17 mouse cellular contexts compared by ENCODE assay signal in genomic region chr7:34323351-34323750, GRCm38 (mm10). TPM values are rescaled to one million over a fixed set of nuclear protein-coding genes. Genes with fewer than 3 reads are reported as not detected.
DNase-seq lines count a peak whose midpoint lies in the region; ATAC-seq lines count a peak whose summit lies in the region.
"Had no signal": no experiment of that assay in that cellular context is flagged by ENCODE, and none has a peak within 500 bp of the region (broad histone marks: within the 10 kb centered on the region; RNA-seq: fewer than 3 reads in every experiment).

No protein-coding gene starts in this region.

- DNase-seq in heart, adult 18-20 months: peak; percentile 65 to 79
- no peak for DNase-seq in heart, embryonic 10.5 days (ENCODE audit: low spot score)
- peak; percentile 42 for DNase-seq in adrenal gland, postnatal 25 days
- DNase-seq in gastrocnemius, postnatal 25 days: peak; percentile 65
- DNase-seq in layer of hippocampus, adult 18-20 months (ENCODE audit: low spot score in 2 of 2): no peak
- DNase-seq in frontal cortex, postnatal 14 days (ENCODE audit: low spot score in 2 of 2): no peak
- DNase-seq: cerebellum, postnatal 25 days; lung, embryonic 14.5 days had no signal

- 73% methylated on average over 8 of the region's 8 CpGs for WGBS in heart, embryonic 10.5 days
- WGBS in intestine, embryonic 16.5 days: 54% methylated on average over 8 of the region's 8 CpGs

- no peak overlapping the region for H3K27ac ChIP-seq in heart, embryonic 10.5 days
- H3K27ac ChIP-seq in intestine, embryonic 16.5 days (ENCODE audit: low read length): peak overlapping the region; percentile 37; the same call in 1 of the 2 replicates
- H3K27ac ChIP-seq: embryonic facial prominence, embryonic 13.5 days; kidney, postnatal 0 days; left cerebral cortex, adult 2 months; limb, embryonic 15.5 days; midbrain, embryonic 10.5 days had no signal

- no peak overlapping the region for H3K9ac ChIP-seq in intestine, embryonic 16.5 days (ENCODE audit: low read depth, low read length)
- H3K9ac ChIP-seq: embryonic facial prominence, embryonic 13.5 days; limb, embryonic 15.5 days; lung, embryonic 14.5 days had no signal

- H3K27me3 ChIP-seq in heart, embryonic 10.5 days (ENCODE audit: insufficient read depth, poor library complexity, severe bottlenecking): no peaks in the 10 kb centered on the region
- no peaks in the 10 kb centered on the region for H3K27me3 ChIP-seq in intestine, embryonic 16.5 days (replicated peaks; ENCODE audit: control insufficient read depth, insufficient read depth, low read length)
- H3K27me3 ChIP-seq: embryonic facial prominence, embryonic 13.5 days; limb, embryonic 15.5 days had no signal

- H3K36me3 ChIP-seq in heart, embryonic 10.5 days: no peaks in the 10 kb centered on the region
- no peaks in the 10 kb centered on the region for H3K36me3 ChIP-seq in intestine, embryonic 16.5 days (ENCODE audit: control insufficient read depth, insufficient read depth, low read length)
- H3K36me3 ChIP-seq: embryonic facial prominence, embryonic 13.5 days; limb, embryonic 15.5 days; midbrain, embryonic 10.5 days had no signal

- no peak for ATAC-seq in intestine, embryonic 16.5 days
- ATAC-seq: forebrain, embryonic 14.5 days; hindbrain, embryonic 16.5 days had no signal

- peaks cover 10% of the 10 kb centered on the region; the same call in 1 of the 2 replicates for H3K4me1 ChIP-seq in heart, embryonic 10.5 days
- H3K4me1 ChIP-seq in intestine, embryonic 16.5 days (ENCODE audit: control insufficient read depth, insufficient read depth, low read length): peaks cover 4% of the 10 kb centered on the region

- H3K9me3 ChIP-seq in heart, embryonic 10.5 days: peaks cover 2% of the 10 kb centered on the region; the same call in 1 of the 2 replicates
- peaks cover 5% of the 10 kb centered on the region; the same call in 1 of the 2 replicates for H3K9me3 ChIP-seq in intestine, embryonic 16.5 days (ENCODE audit: control insufficient read depth, low read length)
- H3K9me3 ChIP-seq: embryonic facial prominence, embryonic 13.5 days had no signal

- H3K4me2 ChIP-seq in intestine, embryonic 16.5 days (ENCODE audit: low read depth, low read length): no peak overlapping the region
- H3K4me2 ChIP-seq: embryonic facial prominence, embryonic 13.5 days; limb, embryonic 15.5 days; lung, embryonic 14.5 days had no signal

- H3K4me3 ChIP-seq in heart, embryonic 10.5 days: no peak overlapping the region
- H3K4me3 ChIP-seq in intestine, embryonic 16.5 days (ENCODE audit: low read length): no peak overlapping the region
- H3K4me3 ChIP-seq: embryonic facial prominence, embryonic 13.5 days; left cerebral cortex, adult 2 months; limb, embryonic 15.5 days; midbrain, embryonic 10.5 days; myocyte had no signal

RNA-seq across cellular contexts. Expression of gene 4931406P16Rik, which starts 10.0 kb away (rescaled TPM):
- 10 to 100 TPM; 34.8 to 41.3 TPM for total RNA-seq in heart, adult 18-20 months (2021)
- polyA plus RNA-seq in heart, embryonic 10.5 days (2016; fragmentation: Nextera tagmentation; extraction: Ambion mirVana): 36.6 and 43.7 TPM in 2 replicates
- 52.6 and 61.2 TPM in 2 replicates for total RNA-seq in adrenal gland, postnatal 25 days (2021)
- total RNA-seq in gastrocnemius, postnatal 25 days (2021): 10 to 100 TPM; 31.6 to 38.9 TPM
- polyA plus RNA-seq in intestine, embryonic 16.5 days (2015; fragmentation: Nextera tagmentation; extraction: Ambion mirVana): 22.7 and 23.5 TPM in 2 replicates
- 10 to 100 TPM; 31.9 to 33.6 TPM for total RNA-seq in layer of hippocampus, adult 18-20 months (2021)

Comparison
In these comparisons a context has a peak if more than half of its experiments do, and no peak if none do; other contexts are left out.
1. DNase-seq: peak in heart, adult 18-20 months (2 of 2), adrenal gland, postnatal 25 days (single experiment) and gastrocnemius, postnatal 25 days (single experiment); none in heart, embryonic 10.5 days (single experiment), layer of hippocampus, adult 18-20 months (0 of 2) and frontal cortex, postnatal 14 days (0 of 2).